Mouse (Mus musculus) layer of hippocampus, postnatal 25 days (tissue): ENCODE measurements at regions not wholly inside any gene's neighbourhood (a gene's known extent, or its start where the extent isn't known, plus 50 kb on each side); places are given as distances from the start of the nearest gene placed in this dataset.

Source experiments
- DNase-seq, 2 experiments: peaks; one replicate each; pipeline ENCODE4 v3.0.0; 2022; ENCODE audit warnings: mixed read lengths in 2 of 2, low spot score in 1 of 2; ENCODE audit errors: extremely low spot score in 1 of 2

GRCm38 (mm10) chr17:65049860-65050482 is 214.1 kb upstream of the 4930583I09Rik start:
- DNase-seq: no peak

GRCm38 (mm10) chr17:65015731-65016130 is 179.9 kb upstream of the 4930583I09Rik start:
- no peak for DNase-seq

GRCm38 (mm10) chr17:65014682-65015081 is 178.8 kb upstream of the 4930583I09Rik start:
- DNase-seq: no peak

- no peak for DNase-seq
These were observed 164.8 kb upstream of the 4930583I09Rik start for GRCm38 (mm10) chr17:65000626-65001135.

- no peak for DNase-seq
These were observed 158.6 kb upstream of the 4930583I09Rik start for GRCm38 (mm10) chr17:64994483-64994882.

GRCm38 (mm10) chr17:64991262-64991661 is 155.4 kb upstream of the 4930583I09Rik start:
- no peak for DNase-seq

- no peak for DNase-seq
These were observed 148.6 kb upstream of the 4930583I09Rik start for GRCm38 (mm10) chr17:64984276-64985011.

- no peak for DNase-seq
These were observed 147.6 kb upstream of the 4930583I09Rik start for GRCm38 (mm10) chr17:64983480-64983879.

- no peak for DNase-seq
These were observed 128.3 kb upstream of the 4930583I09Rik start for GRCm38 (mm10) chr17:64964153-64964552.

- no peak for DNase-seq
These were observed 126.0 kb upstream of the 4930583I09Rik start for GRCm38 (mm10) chr17:64961887-64962286.

GRCm38 (mm10) chr17:64957495-64957894 is 121.6 kb upstream of the 4930583I09Rik start:
- no peak for DNase-seq

- no peak for DNase-seq
These were observed 120.6 kb upstream of the 4930583I09Rik start for GRCm38 (mm10) chr17:64956506-64956905.

GRCm38 (mm10) chr17:64953275-64953674 is 117.4 kb upstream of the 4930583I09Rik start:
- no peak for DNase-seq

GRCm38 (mm10) chr17:64951625-64951940 is 115.7 kb upstream of the 4930583I09Rik start:
- no peak for DNase-seq

GRCm38 (mm10) chr17:64950802-64951624 is 115.1 kb upstream of the 4930583I09Rik start:
- DNase-seq: no peak

GRCm38 (mm10) chr17:64943213-64943612 is 107.3 kb upstream of the 4930583I09Rik start:
- DNase-seq: no peak

GRCm38 (mm10) chr17:64941555-64941954 is 105.7 kb upstream of the 4930583I09Rik start:
- no peak for DNase-seq

GRCm38 (mm10) chr17:64935683-64936082 is 99.8 kb upstream of the 4930583I09Rik start:
- DNase-seq: no peak

- DNase-seq: no peak
These were observed 98.5 kb upstream of the 4930583I09Rik start for GRCm38 (mm10) chr17:64934411-64934810.

- no peak for DNase-seq
These were observed 95.1 kb upstream of the 4930583I09Rik start for GRCm38 (mm10) chr17:64930816-64931428.

GRCm38 (mm10) chr17:64923762-64924161 is 87.9 kb upstream of the 4930583I09Rik start:
- DNase-seq: no peak
